Mouse (Mus musculus) left cerebral cortex, postnatal 25 days (tissue): ENCODE measurements around the gene Hsd17b10. TPM values are rescaled to one million over a fixed set of nuclear protein-coding genes. Genes with fewer than 3 reads are reported as not detected.

Experiments used
- DNase-seq, 2 experiments: peaks; one replicate each; pipeline ENCODE4 v3.0.0; 2022; ENCODE audit warnings: low spot score in 2 of 2, mixed read lengths in 1 of 2
- intact Hi-C: fragments of 180-260 bp; cut with DNase I; formaldehyde crosslinking; loops from one replicate; pipeline ENCODE4 v1.15.1; 2025
- total RNA-seq, 2 experiments: library from RNA; stranded (reverse); gene quantifications; 2 replicates each; pipeline ENCODE4 v1.2.3; 2021

Hsd17b10 gene
- 10 to 100 TPM; 40.9 to 42.2 TPM for total RNA-seq

GRCm38 (mm10) chrX:152001737-152002710 is at the start of gene Hsd17b10:
Gene Hsd17b10, plus strand, starts transcription at chrX:152001845.
- intact Hi-C loops = loop anchor here (1.0 kb wide), 1 partner anchor 14 kb away; the partner anchor contains the start of genes Ribc1 and Smc1a
- DNase-seq = peak; percentile 74 to 91

GRCm38 (mm10) chrX:151999006-151999710 is 2.5 kb upstream of the Hsd17b10 start:
- no peak for DNase-seq
- intact Hi-C loops = no loop called here

- no peak for DNase-seq
- intact Hi-C loops = loop anchor here (1.0 kb wide), 1 partner anchor 15 kb away; the partner anchor contains the start of genes Ribc1 and Smc1a
Observed at GRCm38 (mm10) chrX:152001182-152001684, 412 bp upstream of the Hsd17b10 start.

GRCm38 (mm10) chrX:152002865-152003264 is 1.2 kb downstream of the Hsd17b10 start:
- intact Hi-C loops = no loop called here
- no peak for DNase-seq

GRCm38 (mm10) chrX:152007863-152008262 is 6.2 kb downstream of the Hsd17b10 start:
- no peak for DNase-seq
- intact Hi-C loops = no loop called here

GRCm38 (mm10) chrX:152015752-152016150 is 14.1 kb downstream of the Hsd17b10 start:
- DNase-seq = no peak
- intact Hi-C loops = loop anchor here (1.0 to 5.0 kb wide), 3 partner anchors 14 to 131 kb away; partner anchors contain the start of gene Hsd17b10

- intact Hi-C loops = loop anchor here (1.0 to 5.0 kb wide), 3 partner anchors 15 to 130 kb away; partner anchors contain the start of gene Hsd17b10
Observed at GRCm38 (mm10) chrX:152016151-152017145, 14.8 kb downstream of the Hsd17b10 start, which contains the start of the genes Ribc1 and Smc1a. Gene Ribc1, minus strand, starts transcription at chrX:152016295. Gene Smc1a, plus strand, starts transcription at chrX:152016428.

GRCm38 (mm10) chrX:152017186-152017585 is 15.5 kb downstream of the Hsd17b10 start:
- intact Hi-C loops = loop anchor here (2.0 to 5.0 kb wide), 2 partner anchors 70 to 130 kb away; no protein-coding TSS in a partner anchor
- no peak for DNase-seq

More at GRCm38 (mm10) chrX:152016151-152017145, 14.8 kb downstream of the Hsd17b10 start, which contains the start of the genes Ribc1 and Smc1a:
- peak; percentile 89 to 97 for DNase-seq

- intact Hi-C loops = loop anchor here (5.0 kb wide), 1 partner anchor 72 kb away; no protein-coding TSS in a partner anchor
- no peak for DNase-seq
Observed at GRCm38 (mm10) chrX:152019294-152019693, 17.6 kb downstream of the Hsd17b10 start.

GRCm38 (mm10) chrX:152039865-152040264 is 38.2 kb downstream of the Hsd17b10 start:
- intact Hi-C loops = no loop called here
- DNase-seq = no peak

GRCm38 (mm10) chrX:152047230-152047629 is 45.6 kb downstream of the Hsd17b10 start:
- peak in 1 of 2 experiments; percentile 1 for DNase-seq
- intact Hi-C loops = loop anchor here (5.0 kb wide), 1 partner anchor 105 kb away; no protein-coding TSS in a partner anchor

- no peak for DNase-seq
- intact Hi-C loops = no loop called here
Observed at GRCm38 (mm10) chrX:152052546-152052945, 50.9 kb downstream of the Hsd17b10 start.

Other genes with a start within 250 kb of the Hsd17b10 start
- gene Huwe1, start 201.0 kb upstream of the Hsd17b10 start, total RNA-seq = 100 to 1,000 TPM; 263 to 269 TPM
- gene Ribc1, start 14.4 kb downstream of the Hsd17b10 start, total RNA-seq = 1 to 10 TPM in 1 of 2 experiments, under 1 TPM in 1; 0.23 to 1.4 TPM
- 10 to 100 TPM; 49.8 to 50.8 TPM for gene Smc1a, start 14.6 kb downstream of the Hsd17b10 start, total RNA-seq
- gene Iqsec2, start 142.4 kb downstream of the Hsd17b10 start, total RNA-seq = 100 to 1,000 TPM; 149 to 161 TPM
- 10 to 100 TPM; 53.5 to 69.0 TPM for gene Kdm5c, start 231.2 kb downstream of the Hsd17b10 start, total RNA-seq